Mouse (Mus musculus): Measurements from ENCODE around the gene Tmem129. TPM values are rescaled to one million over a fixed set of nuclear protein-coding genes. Genes with fewer than 3 reads are reported as not detected.

The Tmem129 gene
- total RNA-seq, 1 experiment from 2014 or later: 21.5 TPM

DNA sequence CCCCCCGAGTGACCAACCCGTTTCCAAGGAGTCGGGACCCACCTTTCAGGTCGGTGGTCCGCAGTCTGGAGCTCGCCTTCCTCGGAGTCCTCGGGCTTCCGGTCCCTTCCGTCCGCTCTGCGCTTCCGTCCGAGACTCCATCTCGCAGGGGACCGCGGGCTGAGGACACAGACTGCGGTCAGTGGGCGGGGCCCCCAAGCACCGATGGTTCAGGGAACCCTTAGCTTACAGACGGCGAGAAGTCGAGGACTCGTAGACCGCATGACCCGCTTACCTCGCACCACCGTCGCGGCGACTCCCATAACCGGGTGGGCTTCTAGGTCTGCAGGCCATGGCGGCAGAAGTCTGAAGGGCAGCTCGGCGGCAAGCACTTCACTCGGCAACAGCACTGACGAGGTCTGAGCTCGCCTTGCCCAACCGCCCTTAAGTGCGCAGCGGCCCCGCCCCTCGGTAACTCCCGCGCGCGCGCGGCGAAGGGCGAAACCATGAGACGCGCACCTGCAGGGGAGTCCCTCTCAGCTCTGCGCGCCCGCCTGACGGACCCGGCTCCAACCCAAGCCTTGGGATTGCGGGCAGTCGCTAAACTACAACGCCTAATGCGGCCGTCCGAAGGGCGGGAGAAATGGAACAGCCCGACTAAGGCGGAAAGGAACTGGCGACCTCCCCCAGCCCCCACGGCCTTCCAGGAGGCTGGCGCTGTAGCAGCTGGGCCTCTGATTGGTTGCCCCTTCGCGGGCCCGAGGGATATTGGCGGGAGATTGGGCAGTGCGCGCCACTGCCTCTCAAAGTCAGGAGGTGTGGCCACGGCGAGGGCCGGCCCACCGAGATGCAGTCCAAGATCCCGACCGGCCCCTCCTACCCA is 6.1 kb downstream of the Tmem129 start, which contains the start of gene Slbp:
TSS of gene Slbp (minus strand) at position 654 of the 862 bp plus-strand sequence.
- ATAC-seq (ENCODE audit: extremely low read depth, insufficient number of reproducible peaks, low FRiP score, poor library complexity, severe bottlenecking): peak; percentile 83

- ATAC-seq (ENCODE audit: extremely low read depth, insufficient number of reproducible peaks, low FRiP score, poor library complexity, severe bottlenecking): no peak
Measured at GRCm38 (mm10) chr5:33651541-33651920, 6.7 kb downstream of the Tmem129 start.

DNA sequence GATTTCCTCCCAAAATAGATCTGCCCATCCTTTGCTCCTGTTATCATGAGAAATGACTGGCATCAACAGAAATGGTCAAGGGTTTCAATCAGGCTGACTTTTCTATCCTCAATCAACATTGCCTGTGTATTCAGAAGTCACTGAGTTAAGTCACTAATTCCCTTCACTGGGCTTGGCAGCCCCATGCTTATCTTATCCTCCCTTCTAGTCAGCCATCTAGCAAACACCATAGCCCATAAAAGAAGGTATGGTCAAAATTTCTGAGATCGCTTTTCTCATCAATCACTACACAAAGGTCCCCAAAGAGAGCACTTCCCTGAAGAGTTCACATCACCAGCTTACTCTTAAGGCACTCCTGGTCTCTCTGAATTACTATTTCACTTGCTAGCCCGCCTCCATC is 7.2 kb downstream of the Tmem129 start:
- ATAC-seq (ENCODE audit: extremely low read depth, insufficient number of reproducible peaks, low FRiP score, poor library complexity, severe bottlenecking): no peak

DNA sequence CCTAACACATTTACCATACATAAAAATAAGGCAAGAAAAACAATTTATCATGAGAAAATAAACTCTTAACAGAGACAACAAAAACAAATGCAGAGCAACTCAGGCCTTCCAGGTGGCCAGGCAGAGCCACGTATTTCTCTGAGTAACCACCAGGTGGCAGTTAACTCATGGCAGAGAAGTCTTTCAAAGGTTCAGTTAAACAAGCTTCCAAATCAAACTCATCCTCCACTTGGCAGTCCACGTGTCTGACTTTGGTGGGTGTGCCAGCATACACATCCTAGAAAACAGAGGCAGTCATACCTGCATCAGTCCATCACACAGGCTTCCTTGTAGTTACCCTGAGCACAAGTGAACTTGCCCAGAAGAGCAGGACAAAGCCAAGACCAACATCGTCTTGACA is 17.6 kb downstream of the Tmem129 start:
- ATAC-seq (ENCODE audit: extremely low read depth, insufficient number of reproducible peaks, low FRiP score, poor library complexity, severe bottlenecking): peak; percentile 78

DNA sequence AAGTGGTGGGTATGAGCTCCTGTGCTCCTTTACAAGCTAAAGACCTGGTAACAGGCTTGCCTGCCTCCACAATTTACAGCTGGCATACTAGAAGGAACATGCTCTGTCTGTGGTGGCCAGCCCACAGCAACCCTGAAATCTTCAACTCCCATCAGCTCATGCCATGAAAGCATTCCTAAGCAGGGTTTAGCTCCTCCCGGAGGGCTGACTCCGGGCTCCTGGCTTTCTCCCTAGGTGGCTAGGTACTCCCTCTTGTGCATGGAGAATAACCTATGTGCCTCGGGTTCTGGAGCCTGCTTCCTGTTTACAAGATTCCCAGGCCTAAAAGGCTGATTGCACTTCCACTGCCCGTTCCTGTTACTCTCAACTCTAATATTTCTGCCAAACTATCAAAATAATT is 19.4 kb downstream of the Tmem129 start:
- ATAC-seq (ENCODE audit: extremely low read depth, insufficient number of reproducible peaks, low FRiP score, poor library complexity, severe bottlenecking): no peak

DNA sequence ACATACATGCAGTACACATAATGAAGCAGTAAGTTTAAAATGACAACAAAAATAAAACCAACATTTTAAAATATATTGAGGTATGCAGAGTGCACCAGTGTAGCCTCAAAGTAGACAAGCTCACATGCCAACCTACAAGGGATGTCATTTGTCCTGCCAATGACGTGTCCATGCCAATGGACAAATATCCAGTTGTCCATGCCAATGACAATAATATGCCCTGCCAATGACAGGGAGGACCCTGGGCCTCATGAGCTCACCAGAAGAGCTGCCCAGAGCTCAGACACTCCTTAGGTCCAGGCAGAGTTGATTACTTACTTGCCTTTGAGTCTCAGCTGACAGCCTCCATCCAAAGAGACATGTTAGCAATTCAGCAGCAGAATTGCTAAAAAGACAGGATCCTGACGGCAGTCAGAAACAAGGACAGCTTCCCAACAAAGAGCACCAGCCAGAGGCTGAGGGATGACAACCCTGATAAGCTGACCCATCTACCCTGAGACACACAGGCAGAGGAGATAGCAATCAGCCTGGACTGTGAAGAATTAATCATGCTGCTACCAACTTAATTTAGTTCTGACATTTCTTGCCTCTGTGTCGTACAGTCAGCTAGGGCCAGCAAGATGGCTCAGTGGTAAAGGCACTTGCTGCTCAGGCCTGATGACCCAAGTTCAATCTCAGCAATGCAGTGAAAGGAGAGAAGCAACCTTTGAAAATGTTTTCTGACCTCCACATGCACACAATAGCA is 20.4 kb downstream of the Tmem129 start:
- ATAC-seq (ENCODE audit: extremely low read depth, insufficient number of reproducible peaks, low FRiP score, poor library complexity, severe bottlenecking): no peak

DNA sequence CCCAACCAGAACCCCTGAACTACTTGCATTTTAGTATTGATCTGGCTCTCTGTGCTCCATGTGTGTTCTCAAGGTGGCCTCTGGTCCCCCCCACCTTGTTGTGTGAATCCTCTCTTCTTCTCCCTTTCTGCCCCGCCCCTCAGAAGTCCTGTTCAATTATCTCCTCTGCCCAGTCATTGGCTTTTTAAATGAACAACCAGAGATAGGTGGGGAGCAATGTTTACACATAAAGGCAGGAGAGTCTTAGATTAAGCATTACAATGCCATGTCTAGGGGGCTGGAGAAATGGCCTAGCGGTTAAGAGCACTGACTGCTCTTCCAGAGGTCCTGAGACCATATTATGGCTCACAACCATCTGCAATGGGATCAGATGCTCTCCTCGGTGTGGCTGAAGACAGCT is 22.9 kb downstream of the Tmem129 start:
- no peak for ATAC-seq (ENCODE audit: extremely low read depth, insufficient number of reproducible peaks, low FRiP score, poor library complexity, severe bottlenecking)

GRCm38 (mm10) chr5:33632526-33632925 is 25.7 kb downstream of the Tmem129 start:
- ATAC-seq (ENCODE audit: extremely low read depth, insufficient number of reproducible peaks, low FRiP score, poor library complexity, severe bottlenecking): no peak

- no peak for ATAC-seq (ENCODE audit: extremely low read depth, insufficient number of reproducible peaks, low FRiP score, poor library complexity, severe bottlenecking)
Measured at GRCm38 (mm10) chr5:33630615-33631014, 27.6 kb downstream of the Tmem129 start.

DNA sequence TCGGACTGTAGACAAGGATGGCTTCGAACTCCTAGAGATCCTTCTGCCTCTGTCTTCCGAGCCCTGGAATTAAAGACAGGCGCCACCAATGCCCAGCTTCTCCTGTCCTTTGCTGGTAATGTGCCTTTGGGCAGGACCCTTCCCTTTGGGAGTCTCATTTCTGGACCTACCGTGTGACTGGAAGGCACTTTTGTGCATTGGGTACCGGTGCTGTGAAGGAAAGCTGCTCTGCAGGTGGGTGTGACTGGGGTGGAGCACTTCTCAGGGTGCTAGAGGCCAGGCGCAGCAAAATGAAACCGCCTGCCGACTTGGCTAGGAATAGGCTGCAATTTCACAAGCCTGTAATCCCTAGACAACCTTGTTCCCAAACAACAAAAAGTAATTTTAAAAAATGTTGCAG is 28.2 kb downstream of the Tmem129 start:
- 0 out of 2 replicates have a peak, but pooled peaks have one; percentile 2 for ATAC-seq (ENCODE audit: extremely low read depth, insufficient number of reproducible peaks, low FRiP score, poor library complexity, severe bottlenecking)

- ATAC-seq (ENCODE audit: extremely low read depth, insufficient number of reproducible peaks, low FRiP score, poor library complexity, severe bottlenecking): peak; percentile 92
Measured at GRCm38 (mm10) chr5:33629301-33629987, 28.8 kb downstream of the Tmem129 start, which contains the start of the genes Fam53a and Gm9903. Fam53a (minus strand) TSS chr5:33629635. Gm9903 (plus strand) TSS chr5:33629925.

GRCm38 (mm10) chr5:33628820-33629300 is 29.4 kb downstream of the Tmem129 start:
- no peak for ATAC-seq (ENCODE audit: extremely low read depth, insufficient number of reproducible peaks, low FRiP score, poor library complexity, severe bottlenecking)

DNA sequence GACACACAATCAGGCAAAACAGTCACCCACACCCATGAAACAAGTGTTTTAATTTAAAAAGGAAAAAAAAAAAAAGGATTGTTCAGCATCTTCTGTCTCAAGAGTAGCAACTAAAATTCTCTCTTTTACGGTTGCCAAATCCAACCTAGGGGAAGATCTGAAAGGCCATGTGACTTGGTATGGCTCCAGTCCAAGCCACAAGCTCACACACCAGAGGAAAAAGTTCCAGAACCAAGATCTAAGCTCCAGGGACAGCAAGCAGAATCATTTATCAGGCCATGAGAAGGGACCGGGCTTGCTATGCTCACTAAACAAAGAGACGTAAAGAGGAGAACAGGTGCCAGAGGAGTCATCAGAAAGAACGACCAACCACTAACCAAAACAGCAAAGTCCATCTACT is 30.2 kb downstream of the Tmem129 start:
- no peak for ATAC-seq (ENCODE audit: extremely low read depth, insufficient number of reproducible peaks, low FRiP score, poor library complexity, severe bottlenecking)

DNA sequence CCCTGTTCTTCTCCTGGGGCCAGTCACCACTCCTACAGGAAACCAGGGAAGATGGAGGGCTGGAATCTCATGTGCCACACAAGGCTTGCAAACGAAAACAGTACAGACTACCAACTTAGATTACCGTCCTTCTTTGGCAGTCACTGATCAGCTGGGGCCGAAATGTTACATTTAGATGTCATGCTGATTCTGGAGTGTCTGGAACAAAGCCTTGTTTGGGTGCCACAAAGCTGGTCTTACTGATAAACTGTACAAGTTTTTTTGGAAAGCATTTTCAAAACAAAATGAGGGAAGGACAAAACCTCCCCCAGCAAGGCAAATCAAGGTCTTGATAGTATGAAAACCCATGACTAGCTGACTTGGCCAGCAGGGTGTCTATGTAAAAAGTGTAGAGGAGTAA is 34.5 kb downstream of the Tmem129 start:
- ATAC-seq (ENCODE audit: extremely low read depth, insufficient number of reproducible peaks, low FRiP score, poor library complexity, severe bottlenecking): no peak

DNA sequence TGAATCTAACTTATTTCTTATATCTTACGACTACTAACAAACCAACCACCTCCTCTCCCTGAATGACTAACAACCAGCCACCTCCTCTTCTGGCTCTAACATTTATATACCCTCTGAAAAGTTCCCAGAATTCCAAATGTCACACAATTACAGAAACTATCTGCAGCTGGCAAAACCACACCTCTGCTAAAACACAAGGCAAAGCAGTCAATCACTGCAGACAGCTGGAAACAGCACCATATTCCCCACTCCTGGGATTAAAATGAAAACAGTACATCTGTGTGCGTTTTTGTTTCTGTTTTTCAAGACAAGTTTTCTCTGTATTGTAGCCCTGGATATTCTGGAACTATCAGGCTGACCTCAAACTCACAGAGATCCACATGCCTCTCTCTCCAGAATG is 35.5 kb downstream of the Tmem129 start:
- ATAC-seq (ENCODE audit: extremely low read depth, insufficient number of reproducible peaks, low FRiP score, poor library complexity, severe bottlenecking): no peak

- no peak for ATAC-seq (ENCODE audit: extremely low read depth, insufficient number of reproducible peaks, low FRiP score, poor library complexity, severe bottlenecking)
Measured at GRCm38 (mm10) chr5:33614391-33614790, 43.8 kb downstream of the Tmem129 start.

GRCm38 (mm10) chr5:33611795-33612194 is 46.4 kb downstream of the Tmem129 start:
- ATAC-seq (ENCODE audit: extremely low read depth, insufficient number of reproducible peaks, low FRiP score, poor library complexity, severe bottlenecking): no peak

GRCm38 (mm10) chr5:33609226-33609625 is 49.0 kb downstream of the Tmem129 start:
- no peak for ATAC-seq (ENCODE audit: extremely low read depth, insufficient number of reproducible peaks, low FRiP score, poor library complexity, severe bottlenecking)

GRCm38 (mm10) chr5:33607434-33607833 is 50.8 kb downstream of the Tmem129 start:
- no peak for ATAC-seq (ENCODE audit: extremely low read depth, insufficient number of reproducible peaks, low FRiP score, poor library complexity, severe bottlenecking)

Measured in neutrophil, adult 5-6 weeks (primary cell).